9 mouse cellular contexts compared by ENCODE assay signal in the genomic region with DNA sequence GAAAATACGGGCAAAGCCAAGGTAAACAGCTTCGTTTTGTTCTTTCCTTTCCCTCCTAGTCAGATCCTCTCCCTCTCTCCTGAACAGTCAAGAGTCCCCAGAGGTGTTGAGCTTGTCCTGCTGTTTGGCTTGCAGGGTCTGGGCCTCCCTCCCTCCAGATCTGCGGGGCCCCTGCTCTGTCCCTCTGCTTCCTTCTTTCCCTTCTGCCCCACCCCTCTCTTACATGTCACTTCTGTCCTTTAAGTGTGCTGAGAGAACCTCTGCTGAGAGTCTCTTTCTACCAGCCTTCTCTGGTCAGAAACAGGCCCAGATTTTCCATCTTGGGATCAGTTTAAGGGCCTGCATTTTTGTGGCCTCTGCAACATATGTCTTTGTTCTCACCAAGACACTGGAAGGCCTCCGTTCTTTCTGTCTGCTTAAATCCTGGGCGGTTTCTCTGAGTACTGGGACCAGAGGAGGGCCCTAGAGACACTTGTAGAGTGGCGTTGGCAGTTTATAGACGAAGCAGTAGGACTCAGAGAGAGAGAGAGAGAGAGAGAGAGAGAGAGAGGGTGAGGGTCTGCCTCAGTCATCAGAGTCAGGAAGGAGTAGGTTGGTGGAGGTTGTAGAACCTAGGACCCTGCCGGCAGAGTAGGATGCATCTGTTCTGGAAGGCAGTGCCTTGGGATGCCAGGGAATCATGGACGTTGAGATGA. TPM values are rescaled to one million over a fixed set of nuclear protein-coding genes. Genes with fewer than 3 reads are reported as not detected.
DNase-seq lines count a peak whose midpoint lies in the region; ATAC-seq and TF ChIP-seq lines count a peak whose summit lies in the region.
"Had no signal": no experiment of that assay in that cellular context is flagged by ENCODE, and none has a peak within 500 bp of the region (broad histone marks: within the 10 kb centered on the region; RNA-seq: fewer than 3 reads in every experiment).

No protein-coding gene starts in this region.

- ATAC-seq in kidney, embryonic 14.5 days (ENCODE audit: low FRiP score, low TSS enrichment): 0 out of 2 replicates have a peak, but pooled peaks have one; percentile 6
- ATAC-seq in embryonic facial prominence, embryonic 12.5 days (ENCODE audit: insufficient number of reproducible peaks, insufficient read depth, low FRiP score, low TSS enrichment): peak; percentile 7; the same call in 1 of the 2 replicates
- ATAC-seq in hindbrain, postnatal 0 days: peak; percentile 1; the same call in 1 of the 2 replicates
- ATAC-seq in megakaryocyte progenitor cell, adult 5-6 weeks (replicated peaks; ENCODE audit: poor library complexity): peak; percentile 82

- H3K4me1 ChIP-seq in kidney, embryonic 14.5 days (ENCODE audit: control insufficient read depth, insufficient read depth, low read length): peaks cover 36% of the 10 kb centered on the region
- peaks cover 60% of the 10 kb centered on the region for H3K4me1 ChIP-seq in embryonic facial prominence, embryonic 12.5 days
- peaks cover 39% of the 10 kb centered on the region for H3K4me1 ChIP-seq in hindbrain, postnatal 0 days (ENCODE audit: insufficient read depth, low read length)

- H3K9ac ChIP-seq in kidney, embryonic 14.5 days (ENCODE audit: low read depth, low read length): peak overlapping the region; percentile 81
- peak overlapping the region; percentile 84 for H3K9ac ChIP-seq in embryonic facial prominence, embryonic 12.5 days
- H3K9ac ChIP-seq in hindbrain, postnatal 0 days (replicated peaks; ENCODE audit: low read length): peak overlapping the region; percentile 66

- H3K36me3 ChIP-seq in kidney, embryonic 14.5 days (ENCODE audit: control insufficient read depth, insufficient read depth, low read length): 0 out of 2 replicates have a peak, but pooled peaks cover 3% of the 10 kb centered on the region
- H3K36me3 ChIP-seq in embryonic facial prominence, embryonic 12.5 days: peaks cover 8% of the 10 kb centered on the region; the same call in 1 of the 2 replicates
- no peaks in the 10 kb centered on the region for H3K36me3 ChIP-seq in hindbrain, postnatal 0 days (ENCODE audit: insufficient read depth, low read length)

- under 1% methylated on average over 9 of the region's 9 CpGs for WGBS in kidney, embryonic 14.5 days
- WGBS in embryonic facial prominence, embryonic 12.5 days: under 1% methylated on average over 9 of the region's 9 CpGs
- 1% methylated on average over 9 of the region's 9 CpGs for WGBS in hindbrain, postnatal 0 days

- peak overlapping the region; percentile 97 for H3K27ac ChIP-seq in kidney, embryonic 14.5 days (ENCODE audit: low read depth, low read length)
- peak overlapping the region; percentile 98 for H3K27ac ChIP-seq in embryonic facial prominence, embryonic 12.5 days
- peak overlapping the region; percentile 87 for H3K27ac ChIP-seq in hindbrain, postnatal 0 days

- no peak for DNase-seq in kidney, adult 8-10 months
- DNase-seq in hindbrain, postnatal 0 days (ENCODE audit: low spot score): peak; percentile 27
- DNase-seq in layer of hippocampus, adult 9-10 months (ENCODE audit: low spot score): no peak
- no peak for DNase-seq in cerebellum, adult 9-10 months
- no peak for DNase-seq in gastrocnemius, postnatal 14 days

- H3K4me3 ChIP-seq in kidney, embryonic 14.5 days (ENCODE audit: low read length): peak overlapping the region; percentile 66
- H3K4me3 ChIP-seq in embryonic facial prominence, embryonic 12.5 days: peak overlapping the region; percentile 74
- peak overlapping the region; percentile 71 for H3K4me3 ChIP-seq in hindbrain, postnatal 0 days (ENCODE audit: low read length)

- H3K27me3 ChIP-seq in kidney, embryonic 14.5 days (ENCODE audit: control insufficient read depth, insufficient read depth, low read length): no peaks in the 10 kb centered on the region
- no peaks in the 10 kb centered on the region for H3K27me3 ChIP-seq in embryonic facial prominence, embryonic 12.5 days
- H3K27me3 ChIP-seq in hindbrain, postnatal 0 days (ENCODE audit: insufficient read depth, low read length): no peaks in the 10 kb centered on the region

- intact Hi-C loops in gastrocnemius, postnatal 14 days (cut with DNase I; ENCODE audit: low total_unique reads): no loop called here

- peak overlapping the region; percentile 73 for H3K4me2 ChIP-seq in kidney, embryonic 14.5 days (replicated peaks; ENCODE audit: low read depth, low read length)
- peak overlapping the region; percentile 82 for H3K4me2 ChIP-seq in embryonic facial prominence, embryonic 12.5 days (replicated peaks)
- peak overlapping the region; percentile 82 for H3K4me2 ChIP-seq in hindbrain, postnatal 0 days (ENCODE audit: low read depth, low read length)

- H3K9me3 ChIP-seq in kidney, embryonic 14.5 days (ENCODE audit: control insufficient read depth, low read length): no peaks in the 10 kb centered on the region
- H3K9me3 ChIP-seq in embryonic facial prominence, embryonic 12.5 days: no peaks in the 10 kb centered on the region
- no peaks in the 10 kb centered on the region for H3K9me3 ChIP-seq in hindbrain, postnatal 0 days (ENCODE audit: low read length)

- TF ChIP-seq CTCF in hindbrain, postnatal 0 days (IDR thresholded peaks at IDR 0.05; ENCODE audit: low read depth): no peak

RNA-seq across cellular contexts. Expression of a gene that starts 0.7 kb away (rescaled TPM):
- polyA plus RNA-seq in kidney, embryonic 14.5 days (2014; fragmentation: Nextera tagmentation; extraction: Ambion mirVana): 11.0 and 15.6 TPM in 2 replicates
- polyA plus RNA-seq in embryonic facial prominence, embryonic 12.5 days (2016; fragmentation: Nextera tagmentation; extraction: Ambion mirVana): 41.4 and 41.7 TPM in 2 replicates
- 33.6 and 39.3 TPM in 2 replicates for total RNA-seq in hindbrain, postnatal 0 days (2014; rRNA removed)
- 5.1 and 6.4 TPM in 2 replicates for polyA plus RNA-seq in hindbrain, postnatal 0 days (2015; fragmentation: Nextera tagmentation; extraction: Ambion mirVana)
- 2.8 and 3.9 TPM in 2 replicates for total RNA-seq in megakaryocyte progenitor cell, adult 5-6 weeks (2015)
- total RNA-seq in megakaryocyte progenitor cell, adult 5-6 weeks (2017): 1.9 and 2.7 TPM in 2 replicates
- total RNA-seq in gastrocnemius, postnatal 14 days (2021): 1 to 10 TPM; 7.2 to 7.5 TPM

RNA-seq across cellular contexts. Expression of a gene that starts 29.6 kb away (rescaled TPM):
- polyA plus RNA-seq in kidney, embryonic 14.5 days (2014; fragmentation: Nextera tagmentation; extraction: Ambion mirVana): 0.23 and 0.31 TPM in 2 replicates
- 0.28 and 0.42 TPM in 2 replicates for polyA plus RNA-seq in embryonic facial prominence, embryonic 12.5 days (2016; fragmentation: Nextera tagmentation; extraction: Ambion mirVana)
- total RNA-seq in hindbrain, postnatal 0 days (2014; rRNA removed): 2.1 and 5.0 TPM in 2 replicates
- 0.67 and 0.68 TPM in 2 replicates for polyA plus RNA-seq in hindbrain, postnatal 0 days (2015; fragmentation: Nextera tagmentation; extraction: Ambion mirVana)
- 0.17 TPM in 1 of 2 replicates, not detected in the other for total RNA-seq in megakaryocyte progenitor cell, adult 5-6 weeks (2015)
- 0.07 TPM in 1 of 2 replicates, not detected in the other for total RNA-seq in megakaryocyte progenitor cell, adult 5-6 weeks (2017)
- under 1 TPM; 0.11 to 0.12 TPM for total RNA-seq in gastrocnemius, postnatal 14 days (2021)
- total RNA-seq: neutrophil, adult 5-6 weeks had no signal

RNA-seq across cellular contexts. Expression of a gene that starts 30.2 kb away (rescaled TPM):
- 7.0 and 9.7 TPM in 2 replicates for polyA plus RNA-seq in kidney, embryonic 14.5 days (2014; fragmentation: Nextera tagmentation; extraction: Ambion mirVana)
- polyA plus RNA-seq in embryonic facial prominence, embryonic 12.5 days (2016; fragmentation: Nextera tagmentation; extraction: Ambion mirVana): 31.6 and 31.8 TPM in 2 replicates
- 15.1 and 17.9 TPM in 2 replicates for total RNA-seq in hindbrain, postnatal 0 days (2014; rRNA removed)
- polyA plus RNA-seq in hindbrain, postnatal 0 days (2015; fragmentation: Nextera tagmentation; extraction: Ambion mirVana): 7.0 and 7.1 TPM in 2 replicates
- total RNA-seq in megakaryocyte progenitor cell, adult 5-6 weeks (2015): 4.6 and 6.1 TPM in 2 replicates
- 14.3 and 15.3 TPM in 2 replicates for total RNA-seq in megakaryocyte progenitor cell, adult 5-6 weeks (2017)
- total RNA-seq in gastrocnemius, postnatal 14 days (2021): 1 to 10 TPM; 7.1 to 8.2 TPM

RNA-seq across cellular contexts. Expression of a gene that starts 31.6 kb away (rescaled TPM):
- 26.3 and 33.8 TPM in 2 replicates for polyA plus RNA-seq in kidney, embryonic 14.5 days (2014; fragmentation: Nextera tagmentation; extraction: Ambion mirVana)
- 154 and 161 TPM in 2 replicates for polyA plus RNA-seq in embryonic facial prominence, embryonic 12.5 days (2016; fragmentation: Nextera tagmentation; extraction: Ambion mirVana)
- total RNA-seq in hindbrain, postnatal 0 days (2014; rRNA removed): 13.9 and 21.9 TPM in 2 replicates
- polyA plus RNA-seq in hindbrain, postnatal 0 days (2015; fragmentation: Nextera tagmentation; extraction: Ambion mirVana): 5.9 and 6.8 TPM in 2 replicates
- not detected in 2 replicates for total RNA-seq in megakaryocyte progenitor cell, adult 5-6 weeks (2015)
- not detected in 2 replicates for total RNA-seq in megakaryocyte progenitor cell, adult 5-6 weeks (2017)
- 1 to 10 TPM; 7.4 to 7.5 TPM for total RNA-seq in gastrocnemius, postnatal 14 days (2021)
- total RNA-seq: neutrophil, adult 5-6 weeks had no signal

RNA-seq across cellular contexts. Expression of a gene that starts 45.5 kb away (rescaled TPM):
- polyA plus RNA-seq in kidney, embryonic 14.5 days (2014; fragmentation: Nextera tagmentation; extraction: Ambion mirVana): 61.3 and 64.7 TPM in 2 replicates
- 69.9 and 77.7 TPM in 2 replicates for polyA plus RNA-seq in embryonic facial prominence, embryonic 12.5 days (2016; fragmentation: Nextera tagmentation; extraction: Ambion mirVana)
- 120 and 138 TPM in 2 replicates for total RNA-seq in hindbrain, postnatal 0 days (2014; rRNA removed)
- 134 and 136 TPM in 2 replicates for polyA plus RNA-seq in hindbrain, postnatal 0 days (2015; fragmentation: Nextera tagmentation; extraction: Ambion mirVana)
- 11.7 and 18.2 TPM in 2 replicates for total RNA-seq in megakaryocyte progenitor cell, adult 5-6 weeks (2015)
- 4.2 and 6.9 TPM in 2 replicates for total RNA-seq in megakaryocyte progenitor cell, adult 5-6 weeks (2017)
- 10 to 100 TPM; 82.6 to 85.7 TPM for total RNA-seq in gastrocnemius, postnatal 14 days (2021)

Comparison
In these comparisons a context has a peak if more than half of its experiments do, and no peak if none do; other contexts are left out.
1. ATAC-seq: peak in every context shown above with its lines; median percentile 82 in megakaryocyte progenitor cell, adult 5-6 weeks; 7 in embryonic facial prominence, embryonic 12.5 days; 6 in kidney, embryonic 14.5 days; 1 in hindbrain, postnatal 0 days.